31 mouse cellular contexts compared by ENCODE assay signal in the genomic region with DNA sequence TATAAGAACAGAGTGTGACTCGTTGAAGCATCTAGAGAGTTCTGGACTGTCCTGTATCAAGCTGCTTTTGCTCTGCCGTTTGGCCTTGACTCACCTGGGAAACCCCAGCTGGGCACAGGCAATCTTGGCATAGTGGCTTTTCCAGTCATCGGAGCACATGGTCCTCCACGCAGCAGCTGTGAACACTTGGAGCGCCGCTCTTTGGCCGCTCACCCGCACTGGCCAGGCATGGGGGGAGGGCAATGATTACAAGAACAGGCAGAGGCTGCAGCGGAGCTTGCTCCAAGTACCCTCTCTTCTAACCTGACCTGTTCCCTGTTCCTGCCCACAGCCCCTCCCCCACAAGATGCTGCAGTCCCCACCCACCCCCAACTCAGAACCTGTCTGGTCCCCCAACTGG. TPM values are rescaled to one million over a fixed set of nuclear protein-coding genes. Genes with fewer than 3 reads are reported as not detected.
DNase-seq lines count a peak whose midpoint lies in the region; ATAC-seq and TF ChIP-seq lines count a peak whose summit lies in the region.
"Had no signal": no experiment of that assay in that cellular context is flagged by ENCODE, and none has a peak within 500 bp of the region (broad histone marks: within the 10 kb centered on the region; RNA-seq: fewer than 3 reads in every experiment).

No protein-coding gene starts in this region.

- no peak overlapping the region for H3K9ac ChIP-seq in hindbrain, embryonic 14.5 days
- no peak overlapping the region for H3K9ac ChIP-seq in liver, postnatal 0 days (replicated peaks)
- no peak overlapping the region for H3K9ac ChIP-seq in liver, embryonic 12.5 days
- H3K9ac ChIP-seq: embryonic facial prominence, embryonic 12.5 days; heart, embryonic 13.5 days; limb, embryonic 15.5 days; liver, embryonic 14.5 days; lung, embryonic 14.5 days; midbrain, embryonic 12.5 days; neural tube, embryonic 13.5 days had no signal

- no peaks in the 10 kb centered on the region for H3K36me3 ChIP-seq in hindbrain, embryonic 10.5 days
- H3K36me3 ChIP-seq in hindbrain, embryonic 14.5 days (replicated peaks; ENCODE audit: control insufficient read depth, insufficient read depth): no peaks in the 10 kb centered on the region
- H3K36me3 ChIP-seq in liver, postnatal 0 days (replicated peaks; ENCODE audit: insufficient read depth, low read length): no peaks in the 10 kb centered on the region
- no peaks in the 10 kb centered on the region for H3K36me3 ChIP-seq in liver, embryonic 12.5 days
- H3K36me3 ChIP-seq: embryonic facial prominence, embryonic 12.5 days; heart, embryonic 13.5 days; limb, embryonic 15.5 days; midbrain, embryonic 12.5 days; neural tube, embryonic 13.5 days had no signal

- no peak overlapping the region for H3K4me3 ChIP-seq in hindbrain, embryonic 10.5 days
- no peak overlapping the region for H3K4me3 ChIP-seq in hindbrain, embryonic 14.5 days (replicated peaks; ENCODE audit: low read length)
- no peak overlapping the region for H3K4me3 ChIP-seq in liver, postnatal 0 days (ENCODE audit: low read depth, low read length)
- H3K4me3 ChIP-seq in liver, embryonic 12.5 days: no peak overlapping the region
- no peak overlapping the region for H3K4me3 ChIP-seq in bone marrow, adult 2 months (replicated peaks; ENCODE audit: control insufficient read depth, low read depth, low read length)
- H3K4me3 ChIP-seq: embryonic facial prominence, embryonic 12.5 days; heart, adult 2 months; heart, embryonic 13.5 days; layer of hippocampus, adult 2 months; left cerebral cortex, adult 2 months; limb, embryonic 15.5 days; midbrain, embryonic 12.5 days; neural tube, embryonic 13.5 days had no signal

- no peaks in the 10 kb centered on the region for H3K9me3 ChIP-seq in hindbrain, embryonic 10.5 days
- no peaks in the 10 kb centered on the region for H3K9me3 ChIP-seq in hindbrain, embryonic 14.5 days (ENCODE audit: control insufficient read depth, low read length)
- H3K9me3 ChIP-seq in liver, postnatal 0 days (ENCODE audit: low read length): no peaks in the 10 kb centered on the region
- H3K9me3 ChIP-seq in liver, embryonic 12.5 days (replicated peaks): no peaks in the 10 kb centered on the region
- H3K9me3 ChIP-seq: embryonic facial prominence, embryonic 12.5 days; heart, embryonic 13.5 days; limb, embryonic 15.5 days; midbrain, embryonic 12.5 days; neural tube, embryonic 13.5 days had no signal

- DNase-seq in cerebellum, postnatal 10 days: peak; percentile 57 to 62
- DNase-seq in cerebellum, adult 8-10 months: no peak
- DNase-seq in hindbrain, embryonic 10.5 days (ENCODE audit: low spot score): no peak
- DNase-seq in hindbrain, embryonic 14.5 days (ENCODE audit: low spot score): no peak
- no peak for DNase-seq in liver, postnatal 0 days
- no peak for DNase-seq in thymus, postnatal 10 days (ENCODE audit: low spot score in 2 of 2)
- DNase-seq: adrenal gland, adult 2 months; adrenal gland, postnatal 36 days; cerebellum, adult 9-10 months; embryo, embryonic 11 days; heart, adult 2 months; heart, postnatal 10 days; kidney, adult 11 months; kidney, postnatal 36 days; lung, embryonic 14.5 days; right cerebral cortex, postnatal 14 days had no signal

- WGBS in hindbrain, embryonic 10.5 days: 88% methylated on average over 9 of the region's 9 CpGs
- WGBS in hindbrain, embryonic 14.5 days: 78% methylated on average over 9 of the region's 9 CpGs
- WGBS in liver, postnatal 0 days (ENCODE audit: insufficient replicate concordance): 77% methylated on average over 9 of the region's 9 CpGs
- WGBS in liver, embryonic 12.5 days (ENCODE audit: insufficient replicate concordance): 80% methylated on average over 9 of the region's 9 CpGs
- 89% methylated on average over 9 of the region's 9 CpGs for WGBS in bone marrow, adult 2 months

- TF ChIP-seq POLR2A in bone marrow, adult 2 months (IDR thresholded peaks at IDR 0.05; ENCODE audit: borderline replicate concordance, control insufficient read depth, low read depth, low read length): no peak

- TF ChIP-seq CTCF in liver, postnatal 0 days (IDR thresholded peaks at IDR 0.05; ENCODE audit: low read depth): no peak
- TF ChIP-seq CTCF in bone marrow, adult 2 months (IDR thresholded peaks at IDR 0.05; ENCODE audit: control insufficient read depth, insufficient read depth, low read length): no peak

- no peak for TF ChIP-seq EP300 in liver, postnatal 0 days (IDR thresholded peaks at IDR 0.05; ENCODE audit: low read depth)

- no peak overlapping the region for H3K4me2 ChIP-seq in hindbrain, embryonic 14.5 days (replicated peaks)
- H3K4me2 ChIP-seq in liver, postnatal 0 days (ENCODE audit: low read depth, low read length): no peak overlapping the region
- no peak overlapping the region for H3K4me2 ChIP-seq in liver, embryonic 12.5 days
- H3K4me2 ChIP-seq: embryonic facial prominence, embryonic 12.5 days; heart, embryonic 13.5 days; limb, embryonic 15.5 days; lung, embryonic 14.5 days; midbrain, embryonic 12.5 days; neural tube, embryonic 13.5 days had no signal

- H3K27me3 ChIP-seq in hindbrain, embryonic 10.5 days (ENCODE audit: insufficient read depth, poor library complexity, severe bottlenecking): no peaks in the 10 kb centered on the region
- no peaks in the 10 kb centered on the region for H3K27me3 ChIP-seq in hindbrain, embryonic 14.5 days (ENCODE audit: control insufficient read depth, insufficient read depth, low read length)
- no peaks in the 10 kb centered on the region for H3K27me3 ChIP-seq in liver, postnatal 0 days (ENCODE audit: insufficient read depth, low read length)
- H3K27me3 ChIP-seq in liver, embryonic 12.5 days (replicated peaks): no peaks in the 10 kb centered on the region
- H3K27me3 ChIP-seq: embryonic facial prominence, embryonic 12.5 days; limb, embryonic 15.5 days; midbrain, embryonic 12.5 days; neural tube, embryonic 13.5 days had no signal

- ATAC-seq in hindbrain, embryonic 14.5 days (ENCODE audit: low FRiP score): no peak
- ATAC-seq in liver, postnatal 0 days: no peak
- ATAC-seq in liver, embryonic 12.5 days: no peak
- ATAC-seq: activated CD4-positive, CD25-positive, alpha-beta regulatory T cell, adult 4 months; forebrain, embryonic 14.5 days; inflammation-experienced regulatory T-cells, adult 6 months had no signal

- H3K4me1 ChIP-seq in hindbrain, embryonic 10.5 days (replicated peaks): peaks cover 26% of the 10 kb centered on the region
- H3K4me1 ChIP-seq in hindbrain, embryonic 14.5 days (replicated peaks; ENCODE audit: control insufficient read depth, insufficient read depth, low read length): no peaks in the 10 kb centered on the region
- 0 out of 2 replicates have a peak, but pooled peaks cover 7% of the 10 kb centered on the region for H3K4me1 ChIP-seq in liver, postnatal 0 days (ENCODE audit: insufficient read depth)
- peaks cover 21% of the 10 kb centered on the region for H3K4me1 ChIP-seq in liver, embryonic 12.5 days
- peaks cover 7% of the 10 kb centered on the region; the same call in 1 of the 2 replicates for H3K4me1 ChIP-seq in bone marrow, adult 2 months (ENCODE audit: control insufficient read depth, insufficient read depth, low read length)
- H3K4me1 ChIP-seq: embryonic facial prominence, embryonic 12.5 days; heart, embryonic 13.5 days; midbrain, embryonic 12.5 days had no signal

- H3K27ac ChIP-seq in hindbrain, embryonic 10.5 days: 0 out of 2 replicates have a peak overlapping the region, but pooled peaks have one; percentile 0
- H3K27ac ChIP-seq in hindbrain, embryonic 14.5 days: no peak overlapping the region
- peak overlapping the region; percentile 59 for H3K27ac ChIP-seq in liver, postnatal 0 days (ENCODE audit: low read depth)
- no peak overlapping the region for H3K27ac ChIP-seq in liver, embryonic 12.5 days
- peak overlapping the region; percentile 18 for H3K27ac ChIP-seq in bone marrow, adult 2 months (ENCODE audit: control insufficient read depth, insufficient read depth, low read depth, low read length, poor library complexity)
- H3K27ac ChIP-seq: embryonic facial prominence, embryonic 12.5 days; heart, adult 2 months; heart, embryonic 13.5 days; layer of hippocampus, adult 2 months; left cerebral cortex, adult 2 months; limb, embryonic 15.5 days; liver, embryonic 14.5 days; midbrain, embryonic 12.5 days; neural tube, embryonic 13.5 days had no signal

RNA-seq across cellular contexts. Expression of a gene that starts 5.4 kb away (rescaled TPM):
- 0.06 TPM in 1 of 2 replicates, not detected in the other for polyA plus RNA-seq in hindbrain, embryonic 10.5 days (2016; fragmentation: Nextera tagmentation; extraction: Ambion mirVana)
- polyA plus RNA-seq in hindbrain, embryonic 14.5 days (2014; fragmentation: Nextera tagmentation; extraction: Ambion mirVana): 0.11 TPM in 1 of 2 replicates, not detected in the other
- polyA plus RNA-seq in liver, postnatal 0 days (2015; fragmentation: Nextera tagmentation; extraction: Ambion mirVana): 0.62 and 0.73 TPM in 2 replicates
- 0.24 and 0.33 TPM in 2 replicates for polyA plus RNA-seq in liver, embryonic 12.5 days (2016; fragmentation: Nextera tagmentation; extraction: Ambion mirVana)
- 4.2 and 4.3 TPM in 2 replicates for polyA plus RNA-seq in bone marrow, adult 2 months (2011; ENCODE audit: insufficient read depth, insufficient read length, low replicate concordance, missing spikeins)
- polyA plus RNA-seq: adrenal gland, adult 2 months; C2C12; forebrain, embryonic 14.5 days; heart, adult 2 months; heart, embryonic 13.5 days; kidney, embryonic 16.5 days; lung, embryonic 14.5 days; midbrain, embryonic 12.5 days; neural tube, embryonic 13.5 days had no signal

RNA-seq across cellular contexts. Expression of a gene that starts 14.3 kb away (rescaled TPM):
- polyA plus RNA-seq in hindbrain, embryonic 10.5 days (2016; fragmentation: Nextera tagmentation; extraction: Ambion mirVana): 0.14 and 0.61 TPM in 2 replicates
- polyA plus RNA-seq in hindbrain, embryonic 14.5 days (2014; fragmentation: Nextera tagmentation; extraction: Ambion mirVana): not detected in 2 replicates
- polyA plus RNA-seq in liver, postnatal 0 days (2015; fragmentation: Nextera tagmentation; extraction: Ambion mirVana): 4.2 and 4.6 TPM in 2 replicates
- polyA plus RNA-seq in liver, embryonic 12.5 days (2016; fragmentation: Nextera tagmentation; extraction: Ambion mirVana): 23.2 and 25.6 TPM in 2 replicates
- 7.3 and 13.0 TPM in 2 replicates for polyA plus RNA-seq in bone marrow, adult 2 months (2011; ENCODE audit: insufficient read depth, insufficient read length, low replicate concordance, missing spikeins)
- polyA plus RNA-seq: C2C12; forebrain, embryonic 14.5 days; neural tube, embryonic 13.5 days had no signal

RNA-seq across cellular contexts. Expression of a gene that starts 28.3 kb away (rescaled TPM):
- not detected in 2 replicates for polyA plus RNA-seq in hindbrain, embryonic 10.5 days (2016; fragmentation: Nextera tagmentation; extraction: Ambion mirVana)
- polyA plus RNA-seq in hindbrain, embryonic 14.5 days (2014; fragmentation: Nextera tagmentation; extraction: Ambion mirVana): not detected in 2 replicates
- not detected in 2 replicates for polyA plus RNA-seq in liver, postnatal 0 days (2015; fragmentation: Nextera tagmentation; extraction: Ambion mirVana)
- polyA plus RNA-seq in liver, embryonic 12.5 days (2016; fragmentation: Nextera tagmentation; extraction: Ambion mirVana): 0.46 TPM in 1 of 2 replicates, not detected in the other
- polyA plus RNA-seq in bone marrow, adult 2 months (2011; ENCODE audit: insufficient read depth, insufficient read length, low replicate concordance, missing spikeins): not detected in 2 replicates
- polyA plus RNA-seq: C2C12; embryonic facial prominence, embryonic 12.5 days; forebrain, embryonic 14.5 days; heart, adult 2 months; heart, embryonic 13.5 days; kidney, embryonic 16.5 days; limb, embryonic 15.5 days; liver, embryonic 14.5 days; lung, embryonic 14.5 days; midbrain, embryonic 12.5 days; neural tube, embryonic 13.5 days had no signal

RNA-seq across cellular contexts. Expression of a gene that starts 49.3 kb away (rescaled TPM):
- polyA plus RNA-seq in hindbrain, embryonic 10.5 days (2016; fragmentation: Nextera tagmentation; extraction: Ambion mirVana): not detected in 2 replicates
- polyA plus RNA-seq in hindbrain, embryonic 14.5 days (2014; fragmentation: Nextera tagmentation; extraction: Ambion mirVana): not detected in 2 replicates
- polyA plus RNA-seq in liver, postnatal 0 days (2015; fragmentation: Nextera tagmentation; extraction: Ambion mirVana): 0.33 and 0.39 TPM in 2 replicates
- not detected in 2 replicates for polyA plus RNA-seq in liver, embryonic 12.5 days (2016; fragmentation: Nextera tagmentation; extraction: Ambion mirVana)
- not detected in 2 replicates for polyA plus RNA-seq in bone marrow, adult 2 months (2011; ENCODE audit: insufficient read depth, insufficient read length, low replicate concordance, missing spikeins)
- polyA plus RNA-seq: activated CD4-positive, CD25-positive, alpha-beta regulatory T cell, adult 4 months; adrenal gland, adult 2 months; C2C12; embryonic facial prominence, embryonic 12.5 days; forebrain, embryonic 14.5 days; heart, embryonic 13.5 days; inflammation-experienced regulatory T-cells, adult 6 months; limb, embryonic 15.5 days; liver, embryonic 14.5 days; lung, embryonic 14.5 days; midbrain, embryonic 12.5 days; neural tube, embryonic 13.5 days had no signal

Comparison
In these comparisons a context has a peak if more than half of its experiments do, and no peak if none do; other contexts are left out.
1. DNase-seq: peak in cerebellum, postnatal 10 days (2 of 2); none in cerebellum, adult 8-10 months (single experiment), hindbrain, embryonic 10.5 days (single experiment), hindbrain, embryonic 14.5 days (single experiment), liver, postnatal 0 days (single experiment) and thymus, postnatal 10 days (0 of 2).
2. H3K27ac ChIP-seq: peak in hindbrain, embryonic 10.5 days (single experiment), liver, postnatal 0 days (single experiment) and bone marrow, adult 2 months (single experiment); none in hindbrain, embryonic 14.5 days (single experiment) and liver, embryonic 12.5 days (single experiment).